Mouse (Mus musculus) embryonic facial prominence, embryonic 11.5 days (tissue): Measurements from ENCODE around the gene T2. TPM values are rescaled to one million over a fixed set of nuclear protein-coding genes. Genes with fewer than 3 reads are reported as not detected.

ENCODE experiments used
- polyA plus RNA-seq: library from polyadenylated mRNA; unstranded; fragments of >200 nt; fragmentation: Nextera tagmentation; extraction: Ambion mirVana; gene quantifications from 2 replicates; pipeline ENCODE4 v1.2.1, GENCODE M21; 2014

Gene T2
- polyA plus RNA-seq, 1 experiment from 2014 or later, result 1.2 TPM

Other genes with a start within 250 kb of the T2 start
- gene Gm49673, start 208.2 kb upstream of the T2 start, polyA plus RNA-seq, result 0.25 and 0.57 TPM in 2 replicates
- gene Rnaset2a, start 207.9 kb upstream of the T2 start, polyA plus RNA-seq, result 16.4 and 18.0 TPM in 2 replicates
- 58.8 and 65.7 TPM in 2 replicates for gene Fgfr1op, start 190.5 kb upstream of the T2 start, polyA plus RNA-seq
- not detected in 2 replicates for gene Ccr6, start 119.9 kb upstream of the T2 start, polyA plus RNA-seq
- 106 and 124 TPM in 2 replicates for gene Mpc1, start 73.1 kb upstream of the T2 start, polyA plus RNA-seq
- gene Sft2d1, start 44.9 kb upstream of the T2 start, polyA plus RNA-seq, result 47.5 and 48.3 TPM in 2 replicates
- 0.31 and 0.49 TPM in 2 replicates for gene Prr18, start 18.5 kb upstream of the T2 start, polyA plus RNA-seq
- 0.27 and 0.50 TPM in 2 replicates for gene T, start 78.4 kb downstream of the T2 start, polyA plus RNA-seq
- gene Pde10a, start 169.4 kb downstream of the T2 start, polyA plus RNA-seq, result 1.9 and 3.0 TPM in 2 replicates
- not detected in 2 replicates for gene Gm17087, start 211.0 kb downstream of the T2 start, polyA plus RNA-seq